Mouse (Mus musculus) MEL-GATA-1-ER (cell line): ENCODE measurements around the gene Btbd7.
A peak's percentile ranks its signal among the peaks of the same experiment; 100 is the strongest.

ENCODE experiments used
- DNase-seq: peaks from one replicate; pipeline ENCODE4 v3.0.0-alpha.2; 2012; ENCODE audit warnings: low read depth; ENCODE audit errors: extremely low read depth

Gene Btbd7

GRCm38 (mm10) chr12:102740285-102740684, 138.0 kb downstream of the Btbd7 start:
- DNase-seq: peak; percentile 25

- no peak for DNase-seq
Measured at GRCm38 (mm10) chr12:102739096-102739495, 139.2 kb downstream of the Btbd7 start.

- peak; percentile 52 for DNase-seq
Measured at GRCm38 (mm10) chr12:102733381-102733780, 144.9 kb downstream of the Btbd7 start.

- DNase-seq: no peak
Measured at GRCm38 (mm10) chr12:102730798-102731619, 147.3 kb downstream of the Btbd7 start.
